Mouse (Mus musculus): ENCODE results near the gene Slc39a12.

Gene Slc39a12

GRCm38 (mm10) chr2:14388162-14388561 is at the start of gene Slc39a12:
Gene Slc39a12, plus strand, starts transcription at chr2:14388316.
- no peak for DNase-seq (ENCODE audit: low spot score in 2 of 2)

- DNase-seq (ENCODE audit: low spot score in 2 of 2) = no peak
These were observed 46.3 kb upstream of the Slc39a12 start for GRCm38 (mm10) chr2:14341652-14342308.

- DNase-seq (ENCODE audit: low spot score in 2 of 2) = no peak
These were observed 45.7 kb upstream of the Slc39a12 start for GRCm38 (mm10) chr2:14342309-14342839.

GRCm38 (mm10) chr2:14388856-14389255 is 740 bp downstream of the Slc39a12 start:
- no peak for DNase-seq (ENCODE audit: low spot score in 2 of 2)

- no peak for DNase-seq (ENCODE audit: low spot score in 2 of 2)
These were observed 2.8 kb downstream of the Slc39a12 start for GRCm38 (mm10) chr2:14390900-14391299.

- DNase-seq (ENCODE audit: low spot score in 2 of 2) = no peak
These were observed 14.9 kb downstream of the Slc39a12 start for GRCm38 (mm10) chr2:14403000-14403399.

GRCm38 (mm10) chr2:14428987-14429386 is 40.9 kb downstream of the Slc39a12 start:
- no peak for DNase-seq (ENCODE audit: low spot score in 2 of 2)

- DNase-seq (ENCODE audit: low spot score in 2 of 2) = no peak
These were observed 59.2 kb downstream of the Slc39a12 start for GRCm38 (mm10) chr2:14447322-14447721.

GRCm38 (mm10) chr2:14450866-14451265 is 62.8 kb downstream of the Slc39a12 start:
- no peak for DNase-seq (ENCODE audit: low spot score in 2 of 2)

- DNase-seq (ENCODE audit: low spot score in 2 of 2) = no peak
These were observed 67.0 kb downstream of the Slc39a12 start for GRCm38 (mm10) chr2:14454946-14455631.

GRCm38 (mm10) chr2:14464438-14464837 is 76.3 kb downstream of the Slc39a12 start:
- DNase-seq (ENCODE audit: low spot score in 2 of 2) = no peak

GRCm38 (mm10) chr2:14494132-14494531 is 106.0 kb downstream of the Slc39a12 start:
- no peak for DNase-seq (ENCODE audit: low spot score in 2 of 2)

- no peak for DNase-seq (ENCODE audit: low spot score in 2 of 2)
These were observed 108.0 kb downstream of the Slc39a12 start for GRCm38 (mm10) chr2:14496150-14496549.

- no peak for DNase-seq (ENCODE audit: low spot score in 2 of 2)
These were observed 114.4 kb downstream of the Slc39a12 start for GRCm38 (mm10) chr2:14502482-14502881.

GRCm38 (mm10) chr2:14518237-14518636 is 130.1 kb downstream of the Slc39a12 start:
- DNase-seq (ENCODE audit: low spot score in 2 of 2) = no peak

GRCm38 (mm10) chr2:14534325-14535077 is 146.4 kb downstream of the Slc39a12 start:
- DNase-seq (ENCODE audit: low spot score in 2 of 2) = no peak

GRCm38 (mm10) chr2:14535246-14535671 is 147.1 kb downstream of the Slc39a12 start:
- no peak for DNase-seq (ENCODE audit: low spot score in 2 of 2)

GRCm38 (mm10) chr2:14537781-14538180 is 149.7 kb downstream of the Slc39a12 start:
- DNase-seq (ENCODE audit: low spot score in 2 of 2) = no peak

GRCm38 (mm10) chr2:14543355-14543754 is 155.2 kb downstream of the Slc39a12 start:
- DNase-seq (ENCODE audit: low spot score in 2 of 2) = no peak

- DNase-seq (ENCODE audit: low spot score in 2 of 2) = no peak
These were observed 155.7 kb downstream of the Slc39a12 start for GRCm38 (mm10) chr2:14543773-14544172.
